Mouse (Mus musculus) spleen, adult 2 months (tissue): Measurements from ENCODE around the gene Psmb5. TPM values are rescaled to one million over a fixed set of nuclear protein-coding genes. Genes with fewer than 3 reads are reported as not detected.

Experiments
- DNase-seq, 2 experiments: peaks; one replicate each; pipeline versions ENCODE4 v3.0.0 to v3.0.0-alpha.2; 2012 to 2021; ENCODE audit warnings: low spot score in 2 of 2, low read depth in 1 of 2
- H3K27ac ChIP-seq: fragments of 200-500 bp; 2 replicates; pipeline ENCODE4 v1.5.1; 2012; ENCODE audit warnings: low read length, inconsistent platforms; ENCODE audit not compliant: insufficient read depth
- H3K27me3 ChIP-seq: fragments of 200-500 bp; 2 replicates; pipeline ENCODE4 v1.6.1; 2012; ENCODE audit warnings: mild to moderate bottlenecking, moderate library complexity, low read length, inconsistent platforms; ENCODE audit not compliant: control insufficient read depth, insufficient read depth
- H3K36me3 ChIP-seq: fragments of 200-500 bp; 2 replicates; pipeline ENCODE4 v1.6.1; 2012; ENCODE audit warnings: mild to moderate bottlenecking, low read length, inconsistent platforms; ENCODE audit not compliant: control insufficient read depth, insufficient read depth
- H3K4me1 ChIP-seq: fragments of 200-500 bp; 2 replicates; pipeline ENCODE4 v1.6.1; 2011; ENCODE audit warnings: inconsistent platforms; ENCODE audit not compliant: control insufficient read depth, insufficient read depth, insufficient read length
- H3K4me3 ChIP-seq: fragments of 200-500 bp; 2 replicates; pipeline ENCODE4 v1.5.1; 2011; ENCODE audit warnings: mild to moderate bottlenecking, inconsistent platforms; ENCODE audit not compliant: insufficient read depth, insufficient read length; ENCODE audit errors: extremely low read depth
- CTCF ChIP-seq: fragments of 200-500 bp; IDR thresholded peaks from 2 replicates; pipeline ENCODE4 v1.5.1; 2011; ENCODE audit warnings: mild to moderate bottlenecking, inconsistent platforms; ENCODE audit not compliant: insufficient read depth, insufficient read length, insufficient replicate concordance; ENCODE audit errors: extremely low read depth
- POLR2A ChIP-seq: fragments of 200-500 bp; IDR thresholded peaks from 2 replicates; pipeline ENCODE4 v1.6.1; 2011; ENCODE audit warnings: low read depth, low read length, inconsistent platforms
- WGBS: fragments of 180-500 bp; shearing (Covaris S2); methylation state at CpG from one replicate; pipeline ENCODE4 v1.1.7; 2018; 5-methylcytosine and 5-hydroxymethylcytosine counted together
- polyA plus RNA-seq: library from polyadenylated mRNA; depleted of rRNA; stranded (reverse); fragments of >200 nt; gene quantifications from 2 replicates; pipeline ENCODE4 v1.2.3, GENCODE M21; 2012

Gene Psmb5
- polyA plus RNA-seq, 1 experiment = 82.5 TPM

- no peak for DNase-seq
- Histone ChIP-seq H3K4me1 (peaks cover 7% of the 10 kb centered on the region), H3K4me3 (no peak overlapping the region), H3K27ac (no peak overlapping the region), H3K36me3 (peaks cover 44% of the 10 kb centered on the region), H3K27me3 (no peaks in the 10 kb centered on the region)
- no peak for TF ChIP-seq POLR2A
- TF ChIP-seq CTCF = no peak
- 95% methylated on average over 25 of the region's 25 CpGs for WGBS
These were observed 24.6 kb upstream of the Psmb5 start for GRCm38 (mm10) chr14:54642224-54642944.

GRCm38 (mm10) chr14:54641305-54641969 is 23.6 kb upstream of the Psmb5 start, which contains the start of gene Cdh24:
TSS of gene Cdh24 (minus strand) at chr14:54641364.
- peak within 1 kb of the TSS; percentile 76 for H3K4me3 ChIP-seq
- H3K27ac ChIP-seq = no peak within 1 kb of the TSS; the same call in 1 of the 2 replicates
- DNase-seq = peak; percentile 65 to 86
- peaks cover 40% of the 10 kb centered on the region for H3K36me3 ChIP-seq
- no peaks in the 10 kb centered on the region for H3K27me3 ChIP-seq
- under 1% methylated on average over 51 of the region's 52 CpGs for WGBS
- TF ChIP-seq POLR2A (no peak), CTCF (peak; percentile 74; the same call in 1 of the 2 replicates)
- H3K4me1 ChIP-seq = peaks cover 7% of the 10 kb centered on the region

GRCm38 (mm10) chr14:54640946-54641304 is 23.1 kb upstream of the Psmb5 start, which contains the start of gene Gm17606:
TSS of gene Gm17606 (plus strand) at chr14:54640952.
- no peaks in the 10 kb centered on the region for H3K27me3 ChIP-seq
- peaks cover 7% of the 10 kb centered on the region for H3K4me1 ChIP-seq
- TF ChIP-seq CTCF (no peak), POLR2A (no peak)
- no peak for DNase-seq
- no peak within 1 kb of the TSS; the same call in 1 of the 2 replicates for H3K27ac ChIP-seq
- H3K36me3 ChIP-seq = peaks cover 35% of the 10 kb centered on the region
- 2% methylated on average over 27 of the region's 28 CpGs for WGBS
- H3K4me3 ChIP-seq = peak within 1 kb of the TSS; percentile 76

- H3K4me1 ChIP-seq = peaks cover 7% of the 10 kb centered on the region
- no peaks in the 10 kb centered on the region for H3K27me3 ChIP-seq
- no peak for DNase-seq
- H3K27ac ChIP-seq = no peak overlapping the region
- 65% methylated on average over 4 of the region's 4 CpGs for WGBS
- H3K36me3 ChIP-seq = peaks cover 27% of the 10 kb centered on the region
- no peak overlapping the region for H3K4me3 ChIP-seq
- TF ChIP-seq POLR2A = no peak
- TF ChIP-seq CTCF = no peak
These were observed 22.3 kb upstream of the Psmb5 start for GRCm38 (mm10) chr14:54640121-54640520.

- Histone ChIP-seq H3K27ac (no peak overlapping the region), H3K4me1 (peaks cover 7% of the 10 kb centered on the region), H3K36me3 (peaks cover 9% of the 10 kb centered on the region), H3K27me3 (no peaks in the 10 kb centered on the region), H3K4me3 (no peak overlapping the region)
- WGBS = 67% methylated on average over 5 of the region's 5 CpGs
- no peak for TF ChIP-seq CTCF
- no peak for TF ChIP-seq POLR2A
- no peak for DNase-seq
These were observed 20.4 kb upstream of the Psmb5 start for GRCm38 (mm10) chr14:54638210-54638609.

GRCm38 (mm10) chr14:54636954-54637353 is 19.1 kb upstream of the Psmb5 start:
- Histone ChIP-seq H3K4me1 (peaks cover 7% of the 10 kb centered on the region), H3K27ac (no peak overlapping the region), H3K36me3 (peaks cover 9% of the 10 kb centered on the region), H3K4me3 (no peak overlapping the region), H3K27me3 (no peaks in the 10 kb centered on the region)
- peak; percentile 9 to 52 for DNase-seq
- 59% methylated on average over 8 of the region's 8 CpGs for WGBS
- TF ChIP-seq POLR2A = no peak
- TF ChIP-seq CTCF = peak; percentile 64; the same call in 1 of the 2 replicates
